Mouse (Mus musculus) spleen, adult 2 months (tissue): ENCODE measurements around the gene Kpna1. TPM values are rescaled to one million over a fixed set of nuclear protein-coding genes. Genes with fewer than 3 reads are reported as not detected.
"Not testable (repeated sequence)": the region's sequence is repeated elsewhere in the genome, so short reads cannot be mapped to it uniquely, and the experiment has no call there.

Experiments used
- DNase-seq, 2 experiments: peaks; one replicate each; pipeline versions ENCODE4 v3.0.0 to v3.0.0-alpha.2; 2012 to 2021; ENCODE audit warnings: low spot score in 2 of 2, low read depth in 1 of 2
- H3K27ac ChIP-seq: fragments of 200-500 bp; 2 replicates; pipeline ENCODE4 v1.5.1; 2012; ENCODE audit warnings: low read length, inconsistent platforms; ENCODE audit not compliant: insufficient read depth
- H3K27me3 ChIP-seq: fragments of 200-500 bp; 2 replicates; pipeline ENCODE4 v1.6.1; 2012; ENCODE audit warnings: mild to moderate bottlenecking, moderate library complexity, low read length, inconsistent platforms; ENCODE audit not compliant: control insufficient read depth, insufficient read depth
- H3K36me3 ChIP-seq: fragments of 200-500 bp; 2 replicates; pipeline ENCODE4 v1.6.1; 2012; ENCODE audit warnings: mild to moderate bottlenecking, low read length, inconsistent platforms; ENCODE audit not compliant: control insufficient read depth, insufficient read depth
- H3K4me1 ChIP-seq: fragments of 200-500 bp; 2 replicates; pipeline ENCODE4 v1.6.1; 2011; ENCODE audit warnings: inconsistent platforms; ENCODE audit not compliant: control insufficient read depth, insufficient read depth, insufficient read length
- H3K4me3 ChIP-seq: fragments of 200-500 bp; 2 replicates; pipeline ENCODE4 v1.5.1; 2011; ENCODE audit warnings: mild to moderate bottlenecking, inconsistent platforms; ENCODE audit not compliant: insufficient read depth, insufficient read length; ENCODE audit errors: extremely low read depth
- CTCF ChIP-seq: fragments of 200-500 bp; IDR thresholded peaks from 2 replicates; pipeline ENCODE4 v1.5.1; 2011; ENCODE audit warnings: mild to moderate bottlenecking, inconsistent platforms; ENCODE audit not compliant: insufficient read depth, insufficient read length, insufficient replicate concordance; ENCODE audit errors: extremely low read depth
- POLR2A ChIP-seq: fragments of 200-500 bp; IDR thresholded peaks from 2 replicates; pipeline ENCODE4 v1.6.1; 2011; ENCODE audit warnings: low read depth, low read length, inconsistent platforms
- WGBS: fragments of 180-500 bp; shearing (Covaris S2); methylation state at CpG from one replicate; pipeline ENCODE4 v1.1.7; 2018; 5-methylcytosine and 5-hydroxymethylcytosine counted together
- polyA plus RNA-seq: library from polyadenylated mRNA; depleted of rRNA; stranded (reverse); fragments of >200 nt; gene quantifications from 2 replicates; pipeline ENCODE4 v1.2.3, GENCODE M21; 2012

Gene Kpna1
- polyA plus RNA-seq, 1 experiment = 4.2 TPM

DNA sequence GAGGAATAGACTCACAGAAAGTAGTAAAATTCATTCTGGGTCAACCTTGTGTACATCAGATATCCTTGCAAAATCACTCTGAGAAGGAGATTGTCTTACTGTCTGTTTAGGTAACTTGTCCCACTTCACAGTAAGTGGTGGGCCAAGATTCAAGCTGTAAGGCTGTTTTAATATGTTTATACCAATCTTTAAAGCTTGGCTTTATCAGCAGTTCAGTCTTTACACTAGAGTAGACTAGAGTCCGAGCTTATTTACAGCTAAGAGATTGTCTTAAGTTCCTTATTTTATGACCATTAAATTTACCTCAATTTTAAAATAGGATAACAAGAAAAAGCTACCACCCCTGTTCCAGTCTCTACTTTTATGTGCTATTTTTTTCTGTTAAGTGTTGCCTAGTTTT, 9.4 kb downstream of the Kpna1 start:
- no peaks in the 10 kb centered on the region; the same call in 1 of the 2 replicates for H3K4me1 ChIP-seq
- WGBS = 43% methylated on average over 1 of the region's 1 CpGs
- H3K36me3 ChIP-seq = no peaks in the 10 kb centered on the region
- DNase-seq = no peak
- no peaks in the 10 kb centered on the region for H3K27me3 ChIP-seq
- no peak overlapping the region for H3K27ac ChIP-seq
- no peak overlapping the region for H3K4me3 ChIP-seq
- no peak for TF ChIP-seq CTCF
- no peak for TF ChIP-seq POLR2A

DNA sequence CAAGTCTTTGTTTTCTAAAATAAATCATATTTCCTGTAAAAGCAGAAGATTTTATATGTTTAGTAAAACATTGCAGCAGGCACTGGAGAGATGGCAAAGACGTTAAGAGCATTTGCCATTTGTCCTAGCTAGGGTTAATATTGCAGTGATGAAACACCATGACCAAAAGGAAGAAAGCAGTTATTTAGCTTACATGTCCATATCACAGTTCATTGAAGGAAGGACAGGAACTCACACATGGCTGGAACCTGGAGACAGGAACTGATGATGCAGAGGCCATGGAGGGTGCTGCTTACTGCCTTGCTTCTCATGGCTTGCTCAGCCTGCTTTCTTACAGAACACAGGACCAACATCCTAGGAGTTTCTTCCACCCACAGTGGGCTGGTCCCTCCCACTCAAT, 13.8 kb downstream of the Kpna1 start:
- WGBS = 72% methylated on average over 1 of the region's 1 CpGs
- TF ChIP-seq CTCF = no peak
- TF ChIP-seq POLR2A = no peak
- no peaks in the 10 kb centered on the region; the same call in none of the 2 replicates for H3K4me1 ChIP-seq
- H3K27ac ChIP-seq = no peak overlapping the region
- H3K4me3 ChIP-seq = no peak overlapping the region
- no peaks in the 10 kb centered on the region for H3K27me3 ChIP-seq
- no peaks in the 10 kb centered on the region for H3K36me3 ChIP-seq
- DNase-seq = no peak

- no peaks in the 10 kb centered on the region; the same call in none of the 2 replicates for H3K4me1 ChIP-seq
- TF ChIP-seq CTCF = no peak
- no peak for TF ChIP-seq POLR2A
- DNase-seq = no peak
- H3K36me3 ChIP-seq = no peaks in the 10 kb centered on the region
- no peak overlapping the region for H3K4me3 ChIP-seq
- WGBS = 93% methylated on average over 3 of the region's 3 CpGs
- H3K27me3 ChIP-seq = no peaks in the 10 kb centered on the region
- H3K27ac ChIP-seq = no peak overlapping the region
These were observed 14.8 kb downstream of the Kpna1 start for GRCm38 (mm10) chr16:35993316-35993715.

GRCm38 (mm10) chr16:35998852-35999251, 20.3 kb downstream of the Kpna1 start:
- WGBS = 92% methylated on average over 4 of the region's 4 CpGs
- peaks cover 12% of the 10 kb centered on the region for H3K36me3 ChIP-seq

GRCm38 (mm10) chr16:36008396-36008795, 29.8 kb downstream of the Kpna1 start:
- 93% methylated on average over 3 of the region's 3 CpGs for WGBS
- H3K4me3 ChIP-seq = no peak overlapping the region
- H3K27me3 ChIP-seq = no peaks in the 10 kb centered on the region
- TF ChIP-seq CTCF (no peak), POLR2A (no peak)
- DNase-seq = no peak
- H3K4me1 ChIP-seq = no peaks in the 10 kb centered on the region
- no peak overlapping the region for H3K27ac ChIP-seq
- peaks cover 14% of the 10 kb centered on the region for H3K36me3 ChIP-seq

More at GRCm38 (mm10) chr16:35998852-35999251, 20.3 kb downstream of the Kpna1 start:
- H3K4me1 ChIP-seq, DNase-seq, H3K27me3 ChIP-seq, H3K4me3 ChIP-seq, H3K27ac ChIP-seq: not testable (repeated sequence)

GRCm38 (mm10) chr16:36016335-36016734, 37.8 kb downstream of the Kpna1 start:
- 94% methylated on average over 1 of the region's 1 CpGs for WGBS
- DNase-seq = no peak
- Histone ChIP-seq H3K4me1 (no peaks in the 10 kb centered on the region), H3K4me3 (no peak overlapping the region), H3K27me3 (no peaks in the 10 kb centered on the region), H3K27ac (no peak overlapping the region), H3K36me3 (peaks cover 10% of the 10 kb centered on the region)
- no peak for TF ChIP-seq POLR2A
- TF ChIP-seq CTCF = no peak

GRCm38 (mm10) chr16:36028120-36028519, 49.6 kb downstream of the Kpna1 start:
- not testable (repeated sequence) for DNase-seq, H3K27me3 ChIP-seq, H3K4me1 ChIP-seq, H3K27ac ChIP-seq, H3K4me3 ChIP-seq
- H3K36me3 ChIP-seq = peaks cover 25% of the 10 kb centered on the region
- 81% methylated on average over 2 of the region's 2 CpGs for WGBS
